Mouse (Mus musculus) thymus, postnatal 0 days (tissue): ENCODE data around the gene Jsrp1. TPM values are rescaled to one million over a fixed set of nuclear protein-coding genes. Genes with fewer than 3 reads are reported as not detected.
"Not testable (repeated sequence)": the region's sequence is repeated elsewhere in the genome, so short reads cannot be mapped to it uniquely, and the experiment has no call there.

Source experiments
- DNase-seq: peaks from one replicate; pipeline ENCODE4 v3.0.0-alpha.2; 2015; ENCODE audit warnings: low spot score
- polyA plus RNA-seq: library from polyadenylated mRNA; unstranded; fragments of >200 nt; fragmentation: Nextera tagmentation; extraction: Ambion mirVana; gene quantifications from 2 replicates; pipeline ENCODE4 v1.2.1, GENCODE M21; 2015

The Jsrp1 gene
- polyA plus RNA-seq, 1 experiment from 2014 or later: 0.29 TPM

GRCm38 (mm10) chr10:80832818-80833217 lies 19.5 kb upstream of the Jsrp1 start:
- DNase-seq: no peak

GRCm38 (mm10) chr10:80831136-80831535 lies 17.8 kb upstream of the Jsrp1 start:
- DNase-seq: peak; percentile 63

GRCm38 (mm10) chr10:80829359-80830278 lies 16.3 kb upstream of the Jsrp1 start:
- DNase-seq: no peak

GRCm38 (mm10) chr10:80828587-80828986 lies 15.3 kb upstream of the Jsrp1 start:
- not testable (repeated sequence) for DNase-seq

- no peak for DNase-seq
These were observed 14.6 kb upstream of the Jsrp1 start for GRCm38 (mm10) chr10:80827870-80828420.

GRCm38 (mm10) chr10:80827063-80827869 lies 14.0 kb upstream of the Jsrp1 start:
- no peak for DNase-seq

- DNase-seq: peak; percentile 99
These were observed 13.1 kb upstream of the Jsrp1 start, which contains the start of gene Oaz1 for GRCm38 (mm10) chr10:80826151-80827062. Gene Oaz1 (plus strand): TSS chr10:80826656.

- no peak for DNase-seq
These were observed 11.5 kb upstream of the Jsrp1 start for GRCm38 (mm10) chr10:80824827-80825226.

- peak; percentile 46 for DNase-seq
These were observed 10.7 kb upstream of the Jsrp1 start for GRCm38 (mm10) chr10:80823847-80824643.

- no peak for DNase-seq
These were observed 10.0 kb upstream of the Jsrp1 start for GRCm38 (mm10) chr10:80823316-80823715.

GRCm38 (mm10) chr10:80822528-80822927 lies 9.2 kb upstream of the Jsrp1 start:
- DNase-seq: no peak

- DNase-seq: peak; percentile 40
These were observed 8.7 kb upstream of the Jsrp1 start for GRCm38 (mm10) chr10:80821991-80822390.

- no peak for DNase-seq
These were observed 6.1 kb upstream of the Jsrp1 start for GRCm38 (mm10) chr10:80819406-80819805.

GRCm38 (mm10) chr10:80818599-80819281 lies 5.4 kb upstream of the Jsrp1 start:
- no peak for DNase-seq

- not testable (repeated sequence) for DNase-seq
These were observed 4.7 kb upstream of the Jsrp1 start for GRCm38 (mm10) chr10:80817955-80818354.

GRCm38 (mm10) chr10:80817164-80817563 lies 3.9 kb upstream of the Jsrp1 start:
- DNase-seq: no peak

- DNase-seq: not testable (repeated sequence)
These were observed 3.0 kb upstream of the Jsrp1 start for GRCm38 (mm10) chr10:80816303-80816702.

GRCm38 (mm10) chr10:80814800-80815199 lies 1.5 kb upstream of the Jsrp1 start:
- no peak for DNase-seq

GRCm38 (mm10) chr10:80812391-80813041 lies 782 bp downstream of the Jsrp1 start:
- no peak for DNase-seq
